Mouse (Mus musculus): ENCODE measurements around the gene Stx4a. TPM values are rescaled to one million over a fixed set of nuclear protein-coding genes. Genes with fewer than 3 reads are reported as not detected.
A peak's percentile ranks its signal among the peaks of the same experiment; 100 is the strongest.
"Not testable (repeated sequence)": the region's sequence is repeated elsewhere in the genome, so short reads cannot be mapped to it uniquely, and the experiment has no call there.

The Stx4a gene
- 61.0 and 73.1 TPM in 2 replicates for polyA plus RNA-seq (2015; fragmentation: Nextera tagmentation; extraction: Ambion mirVana)

DNA sequence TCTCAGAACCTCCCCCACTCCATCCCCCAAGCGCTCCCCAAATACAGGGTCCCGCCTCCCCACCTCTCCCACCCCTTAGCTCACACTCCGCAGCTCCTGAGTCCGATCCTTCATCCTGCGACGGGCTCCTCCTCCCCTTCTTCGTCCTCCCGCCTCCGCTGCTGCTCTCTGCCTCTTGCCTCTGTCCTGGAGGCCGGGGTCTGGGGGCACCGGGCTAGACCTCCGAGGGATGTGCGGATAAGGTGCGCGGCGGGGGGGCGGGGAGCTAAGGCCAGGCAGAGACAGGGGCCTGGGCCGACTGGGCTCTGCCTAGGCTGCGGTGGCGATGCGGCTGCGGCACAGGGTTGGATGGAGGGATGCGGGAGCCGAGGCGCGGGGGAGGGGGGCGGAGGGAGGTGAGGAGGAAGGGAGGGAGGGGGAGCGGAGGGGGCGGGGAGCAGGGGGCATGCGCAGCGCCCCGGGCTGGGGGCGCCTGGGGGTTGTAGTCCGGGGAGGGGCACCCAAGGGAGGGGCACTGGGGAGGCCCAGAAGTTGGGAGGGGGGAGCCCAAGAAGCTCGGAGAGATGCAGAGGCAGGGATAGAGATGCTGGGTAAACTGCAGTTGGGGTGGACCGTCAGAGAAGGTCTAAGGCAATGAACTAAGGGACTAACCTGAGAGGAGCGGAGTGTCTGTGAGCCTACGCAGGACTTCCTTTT lies at the start of gene Stx4a, which contains the start of gene Stx1b:
TSS of gene Stx4a (plus strand) at position 119 of the 696 bp plus-strand sequence.
TSS of gene Stx1b (minus strand) at position 374 of the 696 bp plus-strand sequence.
- peak within 1 kb of the TSS; percentile 73 for H3K4me3 ChIP-seq
- no peaks in the 10 kb centered on the region for H3K9me3 ChIP-seq
- 0 out of 2 replicates have a peak, but pooled peaks cover 2% of the 10 kb centered on the region for H3K36me3 ChIP-seq
- H3K27ac ChIP-seq: peak within 1 kb of the TSS; percentile 72
- peak within 1 kb of the TSS; percentile 72 for H3K4me2 ChIP-seq
- WGBS: 4% methylated on average over 33 of the region's 38 CpGs
- no peaks in the 10 kb centered on the region for H3K27me3 ChIP-seq
- peaks cover 30% of the 10 kb centered on the region for H3K4me1 ChIP-seq
- ATAC-seq (ENCODE audit: insufficient number of reproducible peaks, insufficient read depth, low FRiP score, low TSS enrichment, low read depth): peak; percentile 74
- H3K9ac ChIP-seq: peak within 1 kb of the TSS; percentile 86

- peaks cover 21% of the 10 kb centered on the region for H3K36me3 ChIP-seq
- H3K4me1 ChIP-seq: peaks cover 27% of the 10 kb centered on the region
- H3K4me2 ChIP-seq: peak overlapping the region; percentile 89
- not testable (repeated sequence) for ATAC-seq (ENCODE audit: insufficient number of reproducible peaks, insufficient read depth, low FRiP score, low TSS enrichment, low read depth); H3K27me3 ChIP-seq; H3K9me3 ChIP-seq
- peak overlapping the region; percentile 98 for H3K27ac ChIP-seq
- WGBS: 69% methylated on average over 7 of the region's 7 CpGs
- peak overlapping the region; percentile 80 for H3K4me3 ChIP-seq
- H3K9ac ChIP-seq: peak overlapping the region; percentile 92
Measured at GRCm38 (mm10) chr7:127775837-127776236, 48.3 kb upstream of the Stx4a start.

DNA sequence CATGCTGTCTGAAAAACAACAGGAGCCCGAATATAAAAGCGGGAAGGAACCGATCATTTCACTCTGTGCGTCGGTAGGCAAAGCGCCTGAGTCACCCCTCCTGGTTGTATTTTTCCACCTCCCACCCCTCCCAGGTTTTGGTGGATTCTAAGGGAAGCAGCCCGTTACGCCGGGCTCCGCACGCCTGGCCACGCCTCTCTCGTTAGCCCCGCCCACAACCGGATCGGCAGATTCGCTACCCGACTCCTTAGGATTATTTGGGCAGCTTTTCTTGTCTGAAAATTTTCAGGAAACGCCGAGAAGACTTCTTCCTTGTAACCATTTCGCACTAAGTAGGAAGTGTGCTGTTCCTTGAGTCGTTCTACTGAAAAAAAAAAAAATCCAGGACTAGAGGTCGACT lies 47.7 kb upstream of the Stx4a start, which contains the start of gene Setd1a:
TSS of gene Setd1a (plus strand) at position 245 of the 400 bp plus-strand sequence.
- Histone ChIP-seq H3K9me3 (no peaks in the 10 kb centered on the region), H3K36me3 (peaks cover 27% of the 10 kb centered on the region), H3K27me3 (no peaks in the 10 kb centered on the region), H3K4me3 (peak within 1 kb of the TSS; percentile 80), H3K27ac (peak within 1 kb of the TSS; percentile 98), H3K4me1 (peaks cover 21% of the 10 kb centered on the region), H3K4me2 (peak within 1 kb of the TSS; percentile 89), H3K9ac (peak within 1 kb of the TSS; percentile 92)
- ATAC-seq (ENCODE audit: insufficient number of reproducible peaks, insufficient read depth, low FRiP score, low TSS enrichment, low read depth): peak; percentile 34; the same call in 1 of the 2 replicates
- under 1% methylated on average over 23 of the region's 23 CpGs for WGBS

GRCm38 (mm10) chr7:127776878-127777473 lies 47.1 kb upstream of the Stx4a start:
- Histone ChIP-seq H3K4me3 (peak overlapping the region; percentile 80), H3K27ac (peak overlapping the region; percentile 98), H3K4me1 (peaks cover 21% of the 10 kb centered on the region), H3K9me3 (no peaks in the 10 kb centered on the region), H3K4me2 (peak overlapping the region; percentile 89), H3K9ac (peak overlapping the region; percentile 92), H3K36me3 (peaks cover 32% of the 10 kb centered on the region), H3K27me3 (no peaks in the 10 kb centered on the region)
- WGBS: under 1% methylated on average over 69 of the region's 70 CpGs
- ATAC-seq (ENCODE audit: insufficient number of reproducible peaks, insufficient read depth, low FRiP score, low TSS enrichment, low read depth): peak; percentile 85

DNA sequence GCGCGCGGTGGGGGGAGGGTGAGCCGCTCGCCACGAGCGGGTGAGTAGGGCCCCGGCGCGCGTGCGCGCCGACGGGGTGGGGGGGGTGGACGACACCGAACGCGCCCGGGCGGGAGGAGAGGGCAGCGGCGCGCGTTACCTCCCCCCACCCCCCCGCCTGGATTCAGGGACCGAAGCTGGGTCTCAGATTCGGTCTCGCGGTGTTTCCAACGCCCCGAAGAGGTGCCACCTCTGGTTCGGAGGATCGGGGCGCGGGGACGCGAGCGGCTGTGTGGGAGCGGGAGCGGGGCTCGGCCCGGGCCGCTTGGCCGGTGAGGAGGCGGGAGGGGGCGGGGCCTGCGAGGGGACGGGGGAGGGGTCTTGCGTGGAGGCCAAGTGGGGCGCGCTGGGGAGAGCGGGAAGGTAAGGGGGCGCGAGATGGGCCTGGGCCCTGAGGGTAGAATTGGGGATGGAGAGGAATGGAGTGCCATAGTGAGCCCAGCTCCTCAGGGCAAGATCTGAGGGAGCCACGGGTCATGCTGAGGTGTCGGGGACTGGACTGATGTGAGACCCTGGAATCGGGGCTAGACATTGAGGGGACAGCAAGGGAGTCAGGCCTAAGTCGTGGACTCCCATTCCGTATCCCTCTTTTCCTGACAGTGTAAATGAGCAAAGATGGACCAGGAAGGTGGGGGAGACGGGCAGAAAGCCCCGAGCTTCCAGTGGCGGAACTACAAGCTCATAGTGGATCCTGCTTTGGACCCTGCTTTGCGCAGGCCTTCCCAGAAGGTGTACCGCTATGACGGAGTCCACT lies 46.4 kb upstream of the Stx4a start:
- peak overlapping the region; percentile 89 for H3K4me2 ChIP-seq
- peak overlapping the region; percentile 92 for H3K9ac ChIP-seq
- H3K27ac ChIP-seq: peak overlapping the region; percentile 98
- H3K4me3 ChIP-seq: peak overlapping the region; percentile 80
- H3K4me1 ChIP-seq: peaks cover 21% of the 10 kb centered on the region
- no peaks in the 10 kb centered on the region for H3K27me3 ChIP-seq
- ATAC-seq (ENCODE audit: insufficient number of reproducible peaks, insufficient read depth, low FRiP score, low TSS enrichment, low read depth): peak; percentile 32; the same call in 1 of the 2 replicates
- H3K36me3 ChIP-seq: peaks cover 39% of the 10 kb centered on the region
- no peaks in the 10 kb centered on the region for H3K9me3 ChIP-seq
- WGBS: 2% methylated on average over 50 of the region's 66 CpGs

GRCm38 (mm10) chr7:127778350-127778749 lies 45.7 kb upstream of the Stx4a start:
- no peaks in the 10 kb centered on the region for H3K27me3 ChIP-seq
- H3K4me3 ChIP-seq: peak overlapping the region; percentile 80
- H3K9me3 ChIP-seq: no peaks in the 10 kb centered on the region
- ATAC-seq (ENCODE audit: insufficient number of reproducible peaks, insufficient read depth, low FRiP score, low TSS enrichment, low read depth): no peak
- H3K36me3 ChIP-seq: peaks cover 44% of the 10 kb centered on the region
- H3K27ac ChIP-seq: no peak overlapping the region
- H3K9ac ChIP-seq: peak overlapping the region; percentile 92
- 75% methylated on average over 4 of the region's 4 CpGs for WGBS
- H3K4me2 ChIP-seq: peak overlapping the region; percentile 89
- H3K4me1 ChIP-seq: peaks cover 21% of the 10 kb centered on the region

DNA sequence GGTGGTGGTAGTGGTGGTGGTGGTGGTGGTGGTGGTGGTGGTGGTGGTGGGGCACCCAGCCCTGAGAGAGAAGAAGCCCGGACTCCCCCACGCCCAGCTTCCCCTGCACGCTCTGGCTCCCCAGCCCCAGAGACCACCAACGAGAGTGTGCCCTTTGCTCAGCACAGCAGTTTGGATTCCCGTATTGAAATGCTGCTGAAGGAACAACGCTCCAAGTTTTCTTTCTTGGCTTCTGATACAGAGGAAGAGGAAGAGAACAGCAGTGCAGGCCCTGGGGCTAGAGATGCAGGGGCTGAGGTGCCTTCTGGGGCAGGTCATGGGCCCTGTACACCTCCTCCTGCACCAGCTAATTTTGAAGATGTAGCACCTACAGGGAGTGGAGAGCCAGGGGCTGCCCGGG lies 38.8 kb upstream of the Stx4a start, which contains the start of gene Gm49388:
TSS of gene Gm49388 (plus strand) at position 301 of the 400 bp plus-strand sequence.
- H3K4me1 ChIP-seq: no peaks in the 10 kb centered on the region
- H3K4me3 ChIP-seq: no peak within 1 kb of the TSS
- no peak for ATAC-seq (ENCODE audit: insufficient number of reproducible peaks, insufficient read depth, low FRiP score, low TSS enrichment, low read depth)
- WGBS: 94% methylated on average over 7 of the region's 7 CpGs
- H3K27ac ChIP-seq: no peak within 1 kb of the TSS
- H3K9ac ChIP-seq: 0 out of 2 replicates have a peak within 1 kb of the TSS, but pooled peaks have one; percentile 16
- no peaks in the 10 kb centered on the region for H3K9me3 ChIP-seq
- peaks cover 99% of the 10 kb centered on the region for H3K36me3 ChIP-seq
- H3K27me3 ChIP-seq: no peaks in the 10 kb centered on the region
- no peak within 1 kb of the TSS for H3K4me2 ChIP-seq

DNA sequence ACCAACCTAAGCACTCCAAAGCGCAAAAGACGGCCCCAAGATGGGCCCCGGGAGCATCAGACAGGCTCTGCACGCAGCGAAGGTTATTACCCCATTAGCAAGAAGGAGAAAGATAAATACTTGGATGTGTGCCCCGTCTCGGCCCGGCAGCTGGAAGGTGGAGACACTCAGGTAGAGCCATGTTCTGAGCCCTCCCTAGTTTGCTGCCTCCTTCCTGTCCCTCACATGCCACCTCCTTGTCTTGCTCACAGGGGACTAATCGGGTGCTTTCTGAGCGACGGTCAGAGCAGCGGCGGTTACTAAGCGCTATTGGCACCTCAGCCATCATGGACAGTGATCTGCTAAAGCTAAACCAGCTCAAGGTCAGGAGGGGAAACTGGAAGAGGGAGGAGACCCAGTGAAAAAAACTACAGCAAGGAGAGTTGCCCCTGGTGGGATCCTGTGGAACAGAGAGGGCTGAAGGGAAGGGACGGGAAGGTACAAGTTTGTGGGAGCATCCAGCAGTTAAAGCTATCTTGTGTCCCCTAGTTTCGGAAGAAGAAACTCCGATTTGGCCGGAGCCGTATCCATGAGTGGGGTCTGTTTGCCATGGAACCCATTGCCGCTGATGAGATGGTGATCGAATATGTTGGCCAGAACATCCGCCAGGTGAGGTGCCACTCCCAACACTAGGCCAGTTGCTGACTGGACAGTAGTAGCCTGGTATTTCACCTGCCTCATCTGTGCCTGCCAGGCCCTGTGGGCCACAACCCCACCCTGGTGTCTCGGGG lies 26.8 kb upstream of the Stx4a start:
- no peak overlapping the region for H3K9ac ChIP-seq
- peaks cover 12% of the 10 kb centered on the region; the same call in 1 of the 2 replicates for H3K4me1 ChIP-seq
- no peak overlapping the region for H3K4me3 ChIP-seq
- ATAC-seq (ENCODE audit: insufficient number of reproducible peaks, insufficient read depth, low FRiP score, low TSS enrichment, low read depth): no peak
- WGBS: 91% methylated on average over 23 of the region's 23 CpGs
- H3K4me2 ChIP-seq: no peak overlapping the region
- H3K27ac ChIP-seq: no peak overlapping the region
- no peaks in the 10 kb centered on the region for H3K9me3 ChIP-seq
- H3K36me3 ChIP-seq: peaks cover 87% of the 10 kb centered on the region
- no peaks in the 10 kb centered on the region for H3K27me3 ChIP-seq

DNA sequence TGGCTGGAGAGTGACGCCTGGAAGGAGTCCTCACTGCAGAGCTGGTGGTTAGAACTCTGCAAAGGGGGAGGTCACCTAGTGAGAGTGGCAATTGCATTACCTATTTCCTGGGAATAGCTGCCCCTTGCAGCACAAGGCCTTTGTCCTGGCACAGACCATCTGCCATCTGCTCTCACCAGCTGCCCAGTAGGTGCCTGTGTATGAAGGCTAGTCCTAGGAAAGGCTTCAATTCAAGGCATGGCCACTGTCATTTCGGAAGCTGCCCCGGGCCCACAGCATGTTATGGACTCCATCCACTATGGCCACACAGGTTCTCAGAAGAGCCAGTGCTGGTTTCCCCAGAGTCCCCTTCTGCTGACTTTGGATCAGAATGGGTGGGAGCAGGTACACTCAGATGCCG lies 25.5 kb upstream of the Stx4a start:
- no peaks in the 10 kb centered on the region for H3K9me3 ChIP-seq
- H3K4me1 ChIP-seq: peaks cover 12% of the 10 kb centered on the region; the same call in 1 of the 2 replicates
- H3K4me2 ChIP-seq: no peak overlapping the region
- H3K36me3 ChIP-seq: peaks cover 85% of the 10 kb centered on the region
- no peak for ATAC-seq (ENCODE audit: insufficient number of reproducible peaks, insufficient read depth, low FRiP score, low TSS enrichment, low read depth)
- no peaks in the 10 kb centered on the region for H3K27me3 ChIP-seq
- H3K9ac ChIP-seq: no peak overlapping the region
- 86% methylated on average over 4 of the region's 4 CpGs for WGBS
- H3K4me3 ChIP-seq: no peak overlapping the region
- no peak overlapping the region for H3K27ac ChIP-seq

DNA sequence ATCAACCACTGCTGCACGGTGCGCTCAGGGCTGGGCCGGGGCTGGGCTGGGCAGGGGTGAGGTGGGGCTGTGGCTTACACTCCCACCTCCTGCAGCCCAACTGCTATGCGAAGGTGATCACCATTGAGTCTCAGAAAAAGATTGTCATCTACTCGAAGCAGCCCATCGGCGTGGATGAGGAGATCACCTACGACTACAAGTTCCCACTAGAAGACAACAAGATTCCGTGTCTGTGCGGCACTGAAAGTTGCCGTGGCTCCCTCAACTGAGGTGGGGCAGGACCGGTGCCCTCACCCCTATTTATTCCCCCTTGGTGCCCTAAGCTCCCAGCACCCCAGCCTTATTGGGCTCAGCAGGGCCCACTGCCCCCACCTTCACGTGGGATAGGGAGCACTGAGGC lies 24.9 kb upstream of the Stx4a start:
- H3K36me3 ChIP-seq: peaks cover 86% of the 10 kb centered on the region

More for the DNA sequence above, 24.9 kb upstream of the Stx4a start:
- H3K27ac ChIP-seq: no peak overlapping the region
- no peak overlapping the region for H3K4me3 ChIP-seq
- H3K4me2 ChIP-seq: no peak overlapping the region
- WGBS: 89% methylated on average over 13 of the region's 13 CpGs
- H3K27me3 ChIP-seq: no peaks in the 10 kb centered on the region
- H3K9ac ChIP-seq: no peak overlapping the region
- H3K9me3 ChIP-seq: no peaks in the 10 kb centered on the region
- ATAC-seq (ENCODE audit: insufficient number of reproducible peaks, insufficient read depth, low FRiP score, low TSS enrichment, low read depth): no peak
- H3K4me1 ChIP-seq: peaks cover 12% of the 10 kb centered on the region; the same call in 1 of the 2 replicates

Measured in embryonic facial prominence, embryonic 13.5 days (tissue).